Mouse (Mus musculus) kidney, postnatal 36 days (tissue): ENCODE data around the gene Galnt6.

Experiments used
- DNase-seq, 2 experiments: peaks; one replicate each; pipeline ENCODE4 v3.0.0; 2021 to 2022; ENCODE audit warnings: mixed read lengths in 2 of 2

The Galnt6 gene

DNA sequence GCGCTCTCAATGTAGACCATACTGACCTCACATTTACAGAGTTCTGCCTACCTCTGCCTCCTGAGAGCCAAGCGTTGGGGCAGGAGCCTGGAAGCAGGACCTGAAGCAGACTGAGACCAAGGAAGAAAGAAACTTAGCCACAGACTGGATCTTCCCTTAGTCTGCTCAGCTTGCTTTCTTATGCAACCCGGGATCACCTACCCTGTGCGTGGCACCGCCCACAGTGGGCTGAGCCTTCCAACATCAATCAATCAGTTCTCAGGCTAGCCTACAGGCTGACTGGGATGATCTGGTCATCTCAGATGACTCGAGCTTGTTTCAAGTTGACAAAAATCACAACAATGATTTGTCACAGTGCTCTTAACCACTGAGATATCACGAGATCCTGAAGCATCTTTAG, 24.9 kb upstream of the Galnt6 start:
- DNase-seq, result peak in 1 of 2 experiments; percentile 36

DNA sequence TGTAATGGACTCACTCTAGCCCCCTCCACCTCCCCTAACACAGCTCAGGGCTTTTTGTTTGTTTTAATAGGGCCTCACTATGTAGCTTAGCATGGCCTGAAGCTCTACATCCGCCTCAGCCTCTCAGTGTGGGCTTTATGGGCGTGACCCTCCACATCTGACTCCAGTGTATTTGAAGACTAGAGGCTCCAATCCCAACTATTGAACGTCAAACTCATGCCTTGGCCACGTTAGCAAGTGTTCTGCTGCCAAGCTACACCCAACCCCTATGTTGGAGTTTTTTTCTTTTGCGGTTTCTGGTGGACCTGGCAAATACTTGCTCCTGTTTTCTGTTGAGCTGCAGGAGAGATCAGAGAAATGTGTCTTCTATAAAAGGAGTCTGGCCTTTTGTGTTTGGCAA, 23.9 kb upstream of the Galnt6 start:
- DNase-seq, result no peak

DNA sequence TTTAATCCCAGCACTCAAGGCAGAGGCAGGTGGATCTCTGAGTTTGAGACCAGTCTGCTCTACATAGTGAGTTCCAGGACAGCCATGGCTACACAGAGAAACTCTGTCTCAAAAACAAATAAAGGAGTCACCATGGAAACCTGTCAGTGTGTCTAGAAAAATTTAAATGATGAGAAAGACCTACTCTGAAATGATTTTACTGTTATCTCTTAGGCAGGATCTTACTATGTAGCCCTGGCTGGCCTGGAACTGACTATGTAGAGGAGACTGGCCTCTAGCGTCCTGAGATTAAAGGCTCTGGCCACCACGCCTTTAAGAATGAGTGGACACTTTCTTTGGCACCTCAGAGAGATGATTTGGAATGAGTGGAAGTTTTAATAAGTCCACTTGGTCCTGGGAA, 23.3 kb upstream of the Galnt6 start:
- no peak for DNase-seq

DNA sequence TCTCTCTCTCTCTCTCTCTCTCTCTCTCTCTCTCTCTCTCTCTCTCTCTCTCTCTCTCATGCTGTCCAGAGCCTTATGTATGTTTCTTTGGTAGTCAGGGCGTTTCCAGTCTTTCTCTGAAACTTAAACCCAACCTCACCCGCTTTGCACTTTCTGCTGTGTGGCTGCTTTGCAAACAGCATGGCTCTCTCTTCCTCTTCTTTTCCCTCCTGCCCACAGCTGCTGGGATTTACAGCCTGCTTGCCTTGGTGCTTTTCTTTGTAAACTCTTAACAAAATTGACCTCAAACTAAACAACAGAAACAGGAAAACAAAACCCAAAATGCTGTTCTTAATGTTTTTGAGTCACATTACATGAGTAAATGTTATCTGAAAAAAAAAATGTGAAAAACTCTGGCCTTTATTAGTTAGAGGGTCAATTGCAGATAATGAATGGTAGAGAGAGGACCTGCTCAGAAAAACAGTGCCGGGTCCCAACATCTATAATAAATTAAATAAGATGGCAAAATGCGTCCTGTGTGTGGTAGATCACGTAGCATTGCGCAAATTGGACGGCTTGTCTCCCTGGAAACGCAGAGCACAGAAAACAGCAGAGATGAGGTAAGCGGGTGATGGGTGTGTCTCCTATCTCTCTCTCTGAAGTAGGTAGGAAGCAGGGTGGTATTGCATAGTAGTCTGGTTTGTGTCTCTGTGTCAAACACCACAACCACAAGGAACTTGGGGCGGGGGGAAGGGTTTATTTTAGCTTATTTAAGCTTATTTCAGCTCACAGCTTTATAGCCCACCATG, 20.8 kb upstream of the Galnt6 start:
- no peak for DNase-seq

DNA sequence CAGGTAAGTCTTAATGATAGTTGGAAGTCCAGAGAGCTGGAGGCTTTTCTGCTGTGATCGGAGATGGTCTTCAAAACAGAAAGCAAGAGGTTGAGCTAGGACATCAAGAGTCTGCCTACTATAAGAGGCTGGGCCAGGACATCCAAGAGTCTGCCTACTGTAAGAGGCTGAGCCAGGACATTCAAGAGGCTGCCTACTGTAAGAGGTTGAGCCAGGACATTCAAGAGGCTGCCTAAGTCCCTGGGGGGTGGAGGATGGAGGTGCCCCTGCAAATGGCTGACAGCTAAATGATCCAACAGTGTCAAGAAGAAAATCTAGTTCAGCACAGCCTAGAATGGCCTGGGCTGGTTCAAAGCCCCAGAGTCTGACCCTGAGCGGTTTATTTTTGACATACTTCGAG, 19.4 kb upstream of the Galnt6 start:
- no peak for DNase-seq

DNA sequence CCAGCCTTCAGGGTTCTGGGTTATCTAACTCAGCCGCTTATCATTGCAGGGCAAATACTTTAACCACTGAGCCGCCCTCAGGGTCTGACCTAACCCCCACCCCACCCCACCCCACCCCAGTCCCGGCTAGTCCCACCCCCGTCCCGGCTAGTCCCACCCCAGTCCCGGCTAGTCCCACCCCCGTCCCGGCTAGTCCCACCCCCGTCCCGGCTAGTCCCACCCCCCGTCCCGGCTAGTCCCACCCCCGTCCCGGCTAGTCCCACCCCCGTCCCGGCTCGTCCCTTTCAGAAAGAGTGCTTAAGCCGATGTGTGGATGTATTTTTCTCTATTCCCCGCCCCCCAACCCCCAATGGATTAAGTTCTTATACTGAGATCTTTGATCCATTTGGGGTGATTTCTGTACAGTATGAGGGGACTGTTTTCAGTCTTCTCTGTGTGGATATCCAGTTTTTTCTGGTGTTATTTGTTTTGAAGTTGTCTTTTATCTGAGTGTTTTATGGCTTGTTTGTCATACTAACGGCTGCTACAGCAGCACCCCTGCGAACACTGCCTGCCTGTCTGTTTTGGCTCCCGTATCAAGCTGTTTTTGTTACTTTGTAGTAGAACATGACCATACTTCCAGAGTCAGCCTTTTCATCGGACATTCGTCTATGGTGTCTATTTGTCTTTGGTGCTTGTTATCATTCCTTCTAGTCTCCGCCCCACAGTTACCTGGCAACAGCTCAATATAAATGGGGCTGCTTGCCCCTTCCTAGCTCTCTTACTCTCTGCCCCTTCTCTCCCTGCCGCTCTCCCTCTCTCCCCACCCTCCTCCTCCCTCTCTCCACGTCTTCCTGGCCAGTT, 18.2 kb upstream of the Galnt6 start:
- DNase-seq, result peak; percentile 55 to 56

DNA sequence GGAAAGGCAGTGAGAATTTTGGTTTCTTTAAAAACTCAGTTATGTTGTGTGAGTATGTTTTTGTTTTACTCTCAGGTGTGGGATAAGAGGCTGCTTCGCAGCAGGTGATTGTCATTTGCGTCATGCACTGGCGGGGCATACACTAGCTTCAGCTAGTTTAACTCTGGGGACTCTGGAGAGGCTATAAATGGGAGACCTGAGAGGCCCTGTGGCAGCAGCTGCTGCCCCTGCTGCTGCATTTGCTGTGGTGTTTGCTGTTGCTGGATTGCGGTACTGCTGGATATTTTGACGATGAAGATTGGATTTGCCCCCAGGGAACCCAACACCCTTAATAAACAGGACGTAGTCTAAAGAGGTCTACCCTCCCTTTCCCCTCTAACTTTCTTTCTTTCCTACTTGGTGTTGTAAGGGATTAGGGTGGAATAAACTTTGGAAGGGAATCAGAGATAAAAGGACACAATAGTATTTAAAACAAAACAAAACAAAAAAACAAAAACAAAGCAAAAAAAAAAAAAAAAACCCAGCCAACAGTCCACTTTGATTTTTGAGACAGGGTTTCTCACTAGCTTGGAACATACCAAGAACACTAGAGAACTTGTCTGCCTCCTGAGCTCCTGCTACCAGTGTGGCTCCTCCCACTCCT, 17.4 kb upstream of the Galnt6 start:
- DNase-seq, result no peak

DNA sequence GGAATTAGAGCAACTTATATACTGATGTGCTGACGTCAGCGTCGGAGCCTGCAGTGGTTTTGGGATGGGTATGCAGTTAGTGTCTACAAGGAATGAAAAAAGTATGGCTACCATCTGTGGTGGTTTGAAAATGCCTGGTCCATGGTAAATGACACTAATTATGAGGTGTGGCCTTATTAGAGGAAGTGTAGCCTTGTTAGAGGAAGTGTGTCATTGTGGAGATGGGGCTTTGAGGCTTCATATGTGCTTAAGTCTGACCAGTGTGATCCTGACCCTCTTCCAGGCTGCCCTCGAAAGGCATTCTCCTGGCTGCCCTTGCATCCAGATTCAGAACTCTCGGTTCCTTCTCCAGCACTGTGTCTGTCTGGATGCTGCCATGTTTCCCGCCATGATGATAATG, 14.1 kb upstream of the Galnt6 start:
- DNase-seq, result no peak

DNA sequence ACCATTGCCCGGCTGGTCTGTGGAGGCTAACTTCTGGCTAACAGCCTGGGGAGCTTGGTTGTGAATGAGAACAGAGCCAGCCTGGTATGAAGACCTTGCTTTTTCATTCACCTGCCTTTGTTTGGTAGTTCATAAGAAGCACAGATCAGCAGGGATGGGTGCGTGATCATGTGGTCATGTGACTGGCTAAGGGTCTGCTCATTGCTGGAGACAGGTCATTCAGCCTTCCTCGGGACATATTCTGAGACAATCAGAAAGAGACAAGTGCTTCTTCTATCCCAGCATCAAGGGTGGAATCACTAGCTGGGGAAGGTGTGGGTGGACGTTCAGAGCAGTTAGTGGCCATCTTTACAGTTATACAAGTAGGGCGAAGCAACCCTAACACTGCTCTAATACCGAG, 10.3 kb upstream of the Galnt6 start:
- DNase-seq, result no peak

DNA sequence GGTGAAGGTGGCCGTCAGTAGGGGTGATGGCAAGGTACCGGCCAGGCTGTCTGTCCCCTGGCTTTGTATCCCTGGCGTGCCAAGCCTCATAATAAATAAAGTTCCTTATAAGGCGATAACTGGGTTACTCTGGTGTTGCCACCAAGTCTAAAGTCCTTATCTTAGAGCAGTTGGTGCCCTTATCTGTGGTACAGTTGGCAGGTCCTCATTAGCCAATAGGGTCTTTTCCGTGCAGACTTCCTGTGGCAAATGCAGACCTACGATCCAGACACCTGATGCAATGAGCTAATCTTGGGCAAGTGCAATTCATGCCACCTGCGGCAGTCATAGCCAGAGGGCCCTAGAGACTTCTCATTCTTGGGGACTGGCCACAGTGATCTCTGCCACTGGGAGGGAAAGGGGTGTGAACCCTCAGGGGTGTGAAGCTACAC, 9.2 kb upstream of the Galnt6 start:
- DNase-seq, result no peak

DNA sequence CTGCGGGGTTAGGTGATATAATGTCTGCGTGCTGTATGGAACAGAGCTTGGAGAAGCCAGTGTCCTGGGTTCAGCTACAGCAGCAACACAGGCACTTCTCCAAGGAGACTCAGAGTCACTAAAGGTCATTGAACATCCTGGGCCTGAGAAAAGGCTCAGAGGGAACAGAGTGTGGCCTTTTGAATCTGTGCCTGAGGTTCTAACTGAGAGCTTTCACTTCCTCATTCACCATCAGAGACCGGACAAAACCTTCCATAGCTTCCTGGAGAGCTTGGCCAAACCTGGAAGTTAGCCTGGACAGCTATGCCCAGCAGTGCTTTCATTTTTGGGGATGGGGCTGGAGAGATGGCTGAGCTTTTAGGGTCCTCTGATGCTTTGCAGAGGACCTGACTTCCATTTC, 8.5 kb upstream of the Galnt6 start:
- no peak for DNase-seq

DNA sequence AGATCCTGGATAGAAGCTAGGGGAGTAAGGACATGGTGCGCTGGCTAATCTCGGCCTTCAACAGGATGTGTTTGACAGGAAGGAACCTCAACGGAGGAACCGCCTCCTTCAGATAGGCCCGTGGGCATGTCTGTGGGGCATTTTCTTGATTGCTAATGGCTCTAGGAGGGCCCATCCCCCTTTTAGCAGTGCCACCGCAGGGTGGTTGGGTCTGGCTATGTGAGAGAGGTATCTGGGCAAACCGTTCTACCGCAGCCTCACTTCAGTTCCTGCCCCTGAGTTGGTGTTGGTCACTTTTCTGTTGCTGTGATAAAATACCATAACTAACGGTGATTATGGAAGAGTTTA, 6.8 kb upstream of the Galnt6 start:
- no peak for DNase-seq

DNA sequence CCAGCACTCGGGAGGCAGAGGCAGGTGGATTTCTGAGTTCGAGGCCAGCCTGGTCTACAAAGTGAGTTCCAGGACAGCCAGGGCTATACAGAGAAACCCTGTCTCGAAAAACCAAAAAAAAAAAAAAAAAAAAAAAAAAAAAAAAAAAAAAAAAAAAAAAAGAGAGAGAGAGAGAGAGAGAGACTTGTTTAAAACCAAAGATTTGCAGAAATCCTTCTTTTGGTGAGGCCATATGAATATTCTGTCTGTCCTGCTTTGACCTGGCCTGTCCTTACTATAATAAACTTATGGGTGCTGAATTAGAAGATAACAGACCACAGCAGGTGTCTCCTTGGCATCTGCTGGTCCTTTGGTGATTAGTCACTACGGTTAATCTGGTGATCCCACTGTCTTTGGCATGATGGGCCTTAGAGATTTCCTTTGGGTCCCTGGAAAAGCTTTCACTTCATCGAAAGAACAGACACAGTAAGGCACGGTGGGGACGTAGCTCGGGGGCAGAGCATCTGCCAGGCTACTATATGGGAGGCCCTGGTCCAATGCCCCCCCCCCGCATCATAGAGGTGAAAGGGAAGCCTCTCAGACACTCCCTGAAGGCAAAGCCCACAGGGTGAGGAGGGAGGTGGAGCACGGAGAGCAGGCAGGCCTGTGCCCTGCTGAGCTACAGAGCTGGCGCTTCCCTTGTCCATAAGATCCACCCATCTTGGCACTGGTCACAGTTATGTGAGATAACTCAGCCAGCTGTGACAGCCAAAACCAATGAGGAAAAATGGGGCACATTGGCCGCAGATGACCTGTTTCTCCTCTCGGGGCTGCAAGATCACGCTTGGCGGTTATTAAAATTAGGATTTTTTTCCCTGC, 6.1 kb upstream of the Galnt6 start:
- DNase-seq, result no peak

DNA sequence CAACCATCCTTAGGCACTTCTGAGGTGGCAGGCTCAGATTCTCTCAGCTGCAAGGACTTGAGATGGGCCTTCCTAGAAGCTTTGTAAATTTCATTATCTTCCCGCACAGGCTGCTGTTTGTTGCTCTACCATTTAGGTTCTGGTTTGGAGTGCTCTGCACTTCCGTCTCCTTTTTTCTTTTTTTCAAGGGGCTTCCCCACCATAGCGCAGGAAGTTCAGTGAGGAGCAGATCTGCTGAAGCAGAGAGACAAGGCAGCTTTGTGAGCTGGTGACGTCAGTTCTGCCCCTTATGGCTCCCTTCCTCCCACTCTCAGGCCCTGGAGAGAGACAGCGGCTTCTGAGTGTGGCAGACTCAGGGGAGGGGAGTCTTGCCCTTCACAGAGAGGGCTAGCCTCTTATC, 3.4 kb upstream of the Galnt6 start:
- DNase-seq, result no peak

DNA sequence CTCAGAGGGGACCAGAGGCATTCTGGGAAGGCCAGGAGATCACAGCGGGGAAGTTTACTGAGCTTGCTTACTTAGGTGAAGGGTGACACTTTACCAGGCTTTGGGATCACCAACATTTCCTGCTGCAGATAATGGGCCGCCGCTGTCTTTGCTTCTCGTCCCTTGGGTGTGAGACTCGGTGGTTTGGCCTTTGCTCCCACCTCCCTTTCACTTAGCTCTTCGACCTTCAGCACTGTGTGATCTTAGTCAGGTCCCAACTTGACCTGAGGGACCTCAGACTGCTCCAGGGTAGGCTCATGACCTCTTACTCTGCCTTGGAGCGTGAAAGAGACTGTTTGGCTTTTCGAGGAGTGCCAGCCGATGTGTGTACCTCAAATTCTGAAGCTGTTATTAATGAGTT, 1.9 kb upstream of the Galnt6 start:
- DNase-seq, result no peak

DNA sequence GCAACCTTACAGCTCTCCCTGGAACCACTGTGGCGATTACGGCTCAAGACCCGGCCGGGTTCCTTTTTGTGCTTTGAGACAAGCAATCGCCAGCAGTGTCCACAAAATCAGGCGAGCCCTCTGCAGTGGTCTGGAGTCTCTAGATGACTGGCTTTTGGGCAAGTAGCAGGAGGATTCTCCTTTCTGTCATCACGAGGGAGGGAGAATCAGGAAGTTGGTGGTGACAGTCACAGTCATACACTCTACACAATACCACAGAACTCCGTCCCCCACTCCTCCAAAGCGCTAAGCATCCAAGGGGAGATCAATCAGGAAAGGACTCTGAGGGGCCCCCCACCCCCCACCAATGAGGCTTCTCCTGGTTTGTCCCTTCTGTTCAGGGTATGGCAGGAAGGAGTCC, 590 bp downstream of the Galnt6 start:
- DNase-seq, result no peak

DNA sequence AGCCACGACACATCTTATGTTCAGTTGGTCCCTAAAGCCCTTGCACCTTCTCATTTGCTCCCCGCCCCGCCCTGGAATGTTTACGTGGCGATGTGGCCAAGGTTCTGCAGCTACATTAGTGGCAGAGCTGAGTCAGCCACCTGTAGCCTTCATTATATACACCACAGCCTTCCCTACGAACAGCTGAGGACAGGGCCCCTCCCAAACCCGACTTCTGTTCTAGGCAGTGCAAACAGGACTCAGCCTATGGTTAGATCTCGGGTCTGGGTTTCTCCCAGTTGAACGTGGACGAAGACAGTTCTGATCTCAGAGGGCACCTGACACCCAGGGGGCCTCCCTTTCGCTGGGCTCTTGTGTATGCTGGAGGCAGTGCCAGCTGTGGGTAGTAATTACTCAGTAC, 1.3 kb downstream of the Galnt6 start:
- DNase-seq, result no peak

DNA sequence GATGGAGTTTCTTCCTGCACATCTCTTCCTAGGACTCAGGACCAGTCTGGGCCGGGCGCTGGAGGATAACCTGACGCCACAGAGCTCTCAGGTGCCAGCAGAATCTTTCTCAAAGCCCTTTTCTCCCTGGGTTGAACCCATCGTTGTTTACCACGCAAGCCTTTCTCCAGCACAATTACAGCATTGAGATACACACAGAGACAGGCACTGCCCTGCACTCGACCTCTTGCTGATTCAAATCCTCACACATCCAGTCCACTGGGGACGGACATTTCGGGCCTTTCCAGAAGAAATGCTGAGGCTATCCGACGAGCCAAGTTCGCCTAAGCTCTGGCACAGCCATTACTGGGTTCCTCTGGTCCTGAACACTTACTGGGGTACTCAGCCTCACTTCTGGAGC, 2.5 kb downstream of the Galnt6 start:
- no peak for DNase-seq

DNA sequence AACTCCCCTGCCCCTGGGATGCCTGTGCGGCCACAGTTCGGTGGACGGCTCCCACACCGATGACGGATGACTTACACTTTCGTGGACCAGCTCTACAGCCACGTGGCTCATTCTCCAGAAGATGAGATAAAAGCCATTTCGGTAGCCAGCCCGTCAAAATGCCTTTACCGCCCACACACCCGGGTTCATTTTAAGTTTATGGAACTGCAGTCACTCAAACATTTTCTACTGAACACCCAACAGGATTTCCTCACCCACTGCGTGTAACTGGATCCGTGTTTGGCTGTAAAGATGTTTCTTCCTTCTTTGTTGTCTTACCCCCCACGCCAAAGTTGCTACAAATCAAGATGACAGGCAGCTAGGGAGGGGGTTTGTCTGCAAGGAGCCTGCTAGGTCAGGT, 5.7 kb downstream of the Galnt6 start:
- no peak for DNase-seq

DNA sequence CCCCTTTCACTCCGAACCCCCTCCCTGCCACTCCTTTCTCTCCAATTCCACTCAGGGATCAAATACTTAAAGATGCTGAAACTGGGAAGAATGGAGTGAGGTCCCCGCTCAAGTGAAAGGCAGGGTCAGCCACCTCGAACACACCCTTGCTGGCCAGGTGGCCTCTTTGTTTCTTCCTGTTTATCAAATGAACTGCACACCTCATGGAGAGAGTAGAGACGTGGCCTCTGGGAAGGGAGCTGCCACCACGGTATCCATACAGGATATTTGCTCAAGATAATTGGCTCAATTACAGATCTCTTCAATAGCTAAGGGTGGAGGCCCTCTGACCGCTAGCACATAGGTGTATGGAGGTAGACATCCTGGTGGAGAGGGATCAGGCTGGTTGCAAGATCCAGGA, 6.6 kb downstream of the Galnt6 start:
- no peak for DNase-seq

DNA sequence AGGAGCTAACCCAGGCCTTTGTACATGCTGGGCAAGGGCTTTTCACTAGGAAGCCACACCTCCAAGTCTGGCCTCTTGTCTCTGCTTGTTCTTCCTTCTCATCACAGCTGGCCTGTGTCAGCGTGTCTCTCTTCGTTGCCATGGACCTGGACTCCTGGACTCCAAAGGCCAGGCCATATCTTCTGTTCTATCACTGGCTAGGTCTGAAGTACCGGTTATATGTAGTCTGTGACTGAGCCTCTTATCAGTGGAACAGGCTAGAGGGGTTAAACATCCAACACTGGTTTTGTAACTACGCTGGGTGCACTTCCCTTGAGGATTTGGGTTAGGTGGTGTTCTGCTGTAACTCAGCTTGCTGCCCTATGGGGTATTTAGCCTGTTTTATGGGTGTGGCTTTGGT, 7.2 kb downstream of the Galnt6 start:
- DNase-seq, result no peak

DNA sequence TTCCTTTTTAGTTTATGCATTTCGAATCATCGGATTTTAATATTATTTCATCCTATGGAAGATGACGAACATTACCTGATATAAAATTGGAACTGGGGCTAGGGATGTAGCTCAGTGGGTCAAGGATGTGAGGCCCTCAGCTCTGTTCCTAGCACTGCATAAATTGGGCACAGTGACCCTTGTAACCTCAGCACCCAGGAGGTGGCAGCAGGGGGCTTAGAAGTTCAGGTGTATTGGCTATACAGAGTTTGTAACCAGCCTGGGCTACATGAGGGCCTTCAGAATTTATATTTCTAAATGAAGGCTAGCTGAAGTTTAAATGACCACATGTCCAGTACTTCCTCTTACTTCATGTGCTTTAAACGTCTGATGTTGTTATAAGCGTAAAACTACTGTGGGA, 7.7 kb downstream of the Galnt6 start:
- DNase-seq, result no peak

DNA sequence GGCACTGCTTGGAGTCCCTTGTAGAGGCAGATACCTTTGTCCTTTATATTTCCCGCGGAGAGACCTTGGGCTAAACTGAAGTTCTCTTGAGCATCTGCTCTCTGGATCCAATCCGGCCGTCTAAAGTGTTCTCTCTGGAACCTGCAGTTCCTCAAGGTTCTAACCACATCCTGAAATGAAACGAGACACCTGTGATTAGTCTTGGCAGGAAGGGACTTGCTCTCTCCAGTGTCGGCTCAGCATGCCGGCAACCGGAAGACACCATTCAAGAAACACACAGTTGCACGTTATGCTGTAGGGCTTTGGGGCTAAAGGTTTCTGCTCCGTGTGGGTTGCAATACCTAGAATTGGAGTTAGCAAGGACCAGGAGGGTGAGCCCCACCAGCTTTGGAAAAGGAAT, 9.1 kb downstream of the Galnt6 start:
- no peak for DNase-seq
